Mouse (Mus musculus) CH12.LX (cell line): ENCODE measurements around the gene Nr2c1. TPM values are rescaled to one million over a fixed set of nuclear protein-coding genes. Genes with fewer than 3 reads are reported as not detected.

Experiments
- DNase-seq: peaks from one replicate; pipeline ENCODE4 v3.0.0-alpha.2; 2013; ENCODE audit errors: extremely low read depth
- H3K27ac ChIP-seq: 2 replicates; pipeline ENCODE4 v1.5.1; 2012; ENCODE audit warnings: low read depth, mild to moderate bottlenecking, control low read depth, moderate library complexity; ENCODE audit not compliant: insufficient read depth
- H3K27me3 ChIP-seq: replicated peaks from 2 replicates; pipeline ENCODE3; 2012; ENCODE audit warnings: inconsistent platforms
- H3K36me3 ChIP-seq, 2 experiments: replicated peaks in 1 of 2; 2 replicates each; pipeline versions ENCODE3 to v1.6.1; 2012; ENCODE audit warnings: inconsistent platforms in 1 of 2, low read length in 1 of 2, mild to moderate bottlenecking in 1 of 2, mixed read lengths in 1 of 2, moderate library complexity in 1 of 2; ENCODE audit not compliant: control insufficient read depth in 1 of 2, insufficient read depth in 1 of 2
- H3K4me1 ChIP-seq, 2 experiments: 2 replicates each; pipeline ENCODE4 v1.6.1; 2012; ENCODE audit warnings: inconsistent platforms in 1 of 2, moderate library complexity in 1 of 2; ENCODE audit not compliant: insufficient read depth in 2 of 2, control insufficient read depth in 1 of 2
- H3K4me2 ChIP-seq: 2 replicates; pipeline ENCODE4 v1.6.1; 2012; ENCODE audit warnings: low read depth, mild to moderate bottlenecking, control low read depth; ENCODE audit not compliant: poor library complexity, insufficient read depth, severe bottlenecking
- H3K4me3 ChIP-seq, 3 experiments: fragments of 150-350 bp in 1 of 3; sonication (generic) in 1 of 3; replicated peaks in 1 of 3; 2 replicates each; pipeline versions ENCODE3 to v1.5.1; 2011 to 2012; ENCODE audit warnings: low read depth in 2 of 3, low read length in 2 of 3, mild to moderate bottlenecking in 2 of 3, moderate library complexity in 2 of 3, control low read depth in 1 of 3, improper control_type of control experiment in 1 of 3, inconsistent platforms in 1 of 3, mixed read lengths in 1 of 3; ENCODE audit not compliant: poor library complexity in 1 of 3
- H3K79me2 ChIP-seq: replicated peaks from 2 replicates; pipeline ENCODE4 v1.6.1; 2012; ENCODE audit warnings: mild to moderate bottlenecking, moderate library complexity; ENCODE audit not compliant: control insufficient read depth, poor library complexity, insufficient read depth, severe bottlenecking; ENCODE audit errors: extremely low read depth
- H3K9ac ChIP-seq: 2 replicates; pipeline ENCODE4 v1.6.1; 2012; ENCODE audit warnings: low read depth, mild to moderate bottlenecking, control low read depth, moderate library complexity; ENCODE audit not compliant: insufficient read depth
- H3K9me3 ChIP-seq: replicated peaks from 2 replicates; pipeline ENCODE3; 2012; ENCODE audit warnings: low read length, inconsistent platforms, mixed read lengths
- BHLHE40 ChIP-seq: IDR thresholded peaks from 2 replicates; pipeline ENCODE4 v1.6.1; 2011; ENCODE audit warnings: mild to moderate bottlenecking, low read depth, low read length, improper control_type of control experiment
- CHD1 ChIP-seq: IDR thresholded peaks from 2 replicates; pipeline ENCODE4 v1.6.1; 2012; ENCODE audit warnings: low read depth, low read length, improper control_type of control experiment, inconsistent platforms
- CTCF ChIP-seq, 2 experiments: IDR thresholded peaks in 1 of 2; conservative IDR thresholded peaks in 1 of 2; 2 replicates each; pipeline ENCODE4 v1.5.1; 2011 to 2012; ENCODE audit warnings: low read depth in 2 of 2, low read length in 2 of 2, improper control_type of control experiment in 1 of 2, inconsistent platforms in 1 of 2, mild to moderate bottlenecking in 1 of 2, moderate library complexity in 1 of 2
- E2F4 ChIP-seq: IDR thresholded peaks from 2 replicates; pipeline ENCODE4 v1.6.1; 2011; ENCODE audit warnings: low read depth, low read length, improper control_type of control experiment; ENCODE audit not compliant: insufficient replicate concordance
- ELF1 ChIP-seq: IDR thresholded peaks from 2 replicates; pipeline ENCODE4 v1.6.1; 2014; ENCODE audit warnings: low read depth, mild to moderate bottlenecking, inconsistent platforms, low read length, improper control_type of control experiment
- EP300 ChIP-seq: IDR thresholded peaks from 2 replicates; pipeline ENCODE4 v1.6.1; 2011; ENCODE audit warnings: low read length, improper control_type of control experiment
- GABPA ChIP-seq: IDR thresholded peaks from 2 replicates; pipeline ENCODE4 v1.6.1; 2012; ENCODE audit warnings: low read depth, low read length, improper control_type of control experiment, inconsistent platforms; ENCODE audit not compliant: insufficient replicate concordance
- HCFC1 ChIP-seq: IDR thresholded peaks from 2 replicates; pipeline ENCODE4 v1.6.1; 2012; ENCODE audit warnings: low read depth, mild to moderate bottlenecking, inconsistent platforms, low read length, improper control_type of control experiment
- IRF4 ChIP-seq: IDR thresholded peaks from 2 replicates; pipeline ENCODE4 v1.6.1; 2014; ENCODE audit warnings: low read depth, mild to moderate bottlenecking, inconsistent platforms, low read length, improper control_type of control experiment
- JUN ChIP-seq: IDR thresholded peaks from 2 replicates; pipeline ENCODE4 v1.6.1; 2011; ENCODE audit warnings: low read depth, mild to moderate bottlenecking, low read length, improper control_type of control experiment, moderate library complexity; ENCODE audit not compliant: insufficient read depth
- JUND ChIP-seq: conservative IDR thresholded peaks from 2 replicates; pipeline ENCODE4 v1.6.1; 2011; ENCODE audit warnings: low read depth, low read length, improper control_type of control experiment
- MAX ChIP-seq: IDR thresholded peaks from 2 replicates; pipeline ENCODE4 v1.6.1; 2011; ENCODE audit warnings: low read length, improper control_type of control experiment
- MEF2A ChIP-seq: IDR thresholded peaks from 2 replicates; pipeline ENCODE4 v1.6.1; 2014; ENCODE audit warnings: low read depth, mild to moderate bottlenecking, inconsistent platforms, low read length, improper control_type of control experiment, borderline replicate concordance
- MXI1 ChIP-seq: IDR thresholded peaks from 2 replicates; pipeline ENCODE4 v1.6.1; 2011; ENCODE audit warnings: mild to moderate bottlenecking, low read depth, low read length, improper control_type of control experiment
- MYC ChIP-seq: IDR thresholded peaks from 2 replicates; pipeline ENCODE4 v1.6.1; 2011; ENCODE audit warnings: low read depth, mild to moderate bottlenecking, improper control_type of control experiment, low read length
- NELFE ChIP-seq: IDR thresholded peaks from 2 replicates; pipeline ENCODE4 v1.6.1; 2011; ENCODE audit warnings: low read depth, low read length, improper control_type of control experiment
- NRF1 ChIP-seq: IDR thresholded peaks from 2 replicates; pipeline ENCODE4 v1.6.1; 2014; ENCODE audit warnings: low read depth, mild to moderate bottlenecking, inconsistent platforms, low read length, improper control_type of control experiment, moderate library complexity
- POLR2A ChIP-seq: IDR thresholded peaks from 2 replicates; pipeline ENCODE4 v1.6.1; 2011; ENCODE audit warnings: low read depth, mild to moderate bottlenecking, improper control_type of control experiment, low read length
- POLR2AphosphoS2 ChIP-seq: IDR thresholded peaks from 2 replicates; pipeline ENCODE4 v1.6.1; 2011; ENCODE audit warnings: low read depth, low read length, improper control_type of control experiment
- RAD21 ChIP-seq: IDR thresholded peaks from 2 replicates; pipeline ENCODE4 v1.6.1; 2011; ENCODE audit warnings: low read depth, mild to moderate bottlenecking, low read length, improper control_type of control experiment, moderate library complexity
- RCOR1 ChIP-seq: conservative IDR thresholded peaks from 2 replicates; pipeline ENCODE4 v1.6.1; 2012; ENCODE audit warnings: low read depth, mild to moderate bottlenecking, inconsistent platforms, low read length, improper control_type of control experiment
- TCF12 ChIP-seq: IDR thresholded peaks from 2 replicates; pipeline ENCODE4 v1.6.1; 2014; ENCODE audit warnings: low read depth, mild to moderate bottlenecking, inconsistent platforms, low read length, improper control_type of control experiment
- UBTF ChIP-seq: IDR thresholded peaks from 2 replicates; pipeline ENCODE4 v1.6.1; 2012; ENCODE audit warnings: low read depth, mild to moderate bottlenecking, inconsistent platforms, low read length, improper control_type of control experiment, moderate library complexity
- USF1 ChIP-seq: IDR thresholded peaks from 2 replicates; pipeline ENCODE4 v1.6.1; 2014; ENCODE audit warnings: low read depth, mild to moderate bottlenecking, inconsistent platforms, low read length, improper control_type of control experiment
- ZC3H11A ChIP-seq: IDR thresholded peaks from 2 replicates; pipeline ENCODE4 v1.6.1; 2012; ENCODE audit warnings: low read depth, mild to moderate bottlenecking, inconsistent platforms, low read length, improper control_type of control experiment
- ZKSCAN1 ChIP-seq: IDR thresholded peaks from 2 replicates; pipeline ENCODE4 v1.6.1; 2012; ENCODE audit warnings: low read depth, inconsistent platforms, low read length, improper control_type of control experiment, borderline replicate concordance
- ZMIZ1 ChIP-seq: IDR thresholded peaks from 2 replicates; pipeline ENCODE4 v1.6.1; 2012; ENCODE audit warnings: low read depth, mild to moderate bottlenecking, inconsistent platforms, low read length, improper control_type of control experiment
- ZNF384 ChIP-seq: IDR thresholded peaks from 2 replicates; pipeline ENCODE4 v1.6.1; 2012; ENCODE audit warnings: low read depth, low read length, improper control_type of control experiment, inconsistent platforms
- dilution Hi-C: fragments of 300-500 bp; cut with MboI; formaldehyde crosslinking; loops from 2 replicates; pipeline ENCODE4 v1.14.3; 2020; ENCODE audit warnings: low sequenced_read_pairs; ENCODE audit not compliant: extremely low pct_unique_long_range_greater_than_20kb, extremely low pct_ligation_motif_present
- in situ Hi-C: fragments of 300-500 bp; cut with MboI; formaldehyde crosslinking; loops from 3 replicates; pipeline ENCODE4 v1.14.3; 2019; ENCODE audit warnings: low sequenced_read_pairs, low pct_ligation_motif_present, low pct_unique_long_range_greater_than_20kb, mixed read lengths
- polyA plus RNA-seq: library from polyadenylated mRNA; unstranded; fragments of >175 nt; gene quantifications from 2 replicates; pipeline ENCODE4 v1.2.1, GENCODE M21; 2012; ENCODE audit warnings: low read depth; ENCODE audit not compliant: insufficient read length
- total RNA-seq, 2 experiments: library from RNA; depleted of rRNA; stranded (reverse); fragments of 300-350 nt in 1 of 2; fragments of >200 nt in 1 of 2; gene quantifications; 2 replicates each; pipeline ENCODE4 v1.2.3; 2012 to 2014

The Nr2c1 gene
- total and polyA plus RNA-seq, 3 experiments, result 3.6 to 6.5 (median 5.7) TPM

DNA sequence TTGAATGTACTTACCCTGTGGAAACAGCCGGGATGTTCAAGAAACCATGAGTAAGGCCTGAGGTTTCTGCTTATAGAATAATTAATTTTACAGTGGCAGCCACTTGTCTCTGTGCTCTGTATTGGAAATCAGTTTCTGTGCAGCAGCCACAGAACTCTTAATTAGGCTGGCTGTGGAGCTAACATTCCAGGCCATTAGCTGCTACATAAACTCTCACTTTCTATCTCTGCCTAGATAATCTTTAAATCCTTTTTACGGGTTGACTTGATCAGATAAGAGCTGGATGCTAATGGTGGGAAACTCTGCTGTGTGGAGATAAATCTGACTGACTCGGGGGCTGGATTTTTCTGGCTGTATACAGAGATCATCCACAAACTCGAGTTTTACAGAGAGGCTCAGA is 35.4 kb downstream of the Nr2c1 start:
- no peaks in the 10 kb centered on the region for H3K79me2 ChIP-seq
- H3K4me1 ChIP-seq, result no peaks in the 10 kb centered on the region
- H3K4me2 ChIP-seq, result no peak overlapping the region
- DNase-seq, result no peak
- no peak overlapping the region for H3K9ac ChIP-seq
- dilution Hi-C loops, result no loop called here
- TF ChIP-seq POLR2A, result no peak
- no peak for TF ChIP-seq ZC3H11A
- no peak for TF ChIP-seq IRF4
- TF ChIP-seq RCOR1, result no peak
- TF ChIP-seq ELF1, result no peak
- no peak for TF ChIP-seq GABPA
- no peak for TF ChIP-seq HCFC1
- TF ChIP-seq MAX, result no peak
- no peak for TF ChIP-seq NELFE
- no peak for TF ChIP-seq USF1
- no peak for TF ChIP-seq MYC
- no peak for TF ChIP-seq CHD1
- TF ChIP-seq ZMIZ1, result no peak
- no peaks in the 10 kb centered on the region for H3K27me3 ChIP-seq
- in situ Hi-C loops, result no loop called here
- H3K27ac ChIP-seq, result no peak overlapping the region
- H3K9me3 ChIP-seq, result no peaks in the 10 kb centered on the region
- H3K36me3 ChIP-seq, result peaks cover 17 to 68% of the 10 kb centered on the region in 2 experiments
- H3K4me3 ChIP-seq, result no peak overlapping the region

DNA sequence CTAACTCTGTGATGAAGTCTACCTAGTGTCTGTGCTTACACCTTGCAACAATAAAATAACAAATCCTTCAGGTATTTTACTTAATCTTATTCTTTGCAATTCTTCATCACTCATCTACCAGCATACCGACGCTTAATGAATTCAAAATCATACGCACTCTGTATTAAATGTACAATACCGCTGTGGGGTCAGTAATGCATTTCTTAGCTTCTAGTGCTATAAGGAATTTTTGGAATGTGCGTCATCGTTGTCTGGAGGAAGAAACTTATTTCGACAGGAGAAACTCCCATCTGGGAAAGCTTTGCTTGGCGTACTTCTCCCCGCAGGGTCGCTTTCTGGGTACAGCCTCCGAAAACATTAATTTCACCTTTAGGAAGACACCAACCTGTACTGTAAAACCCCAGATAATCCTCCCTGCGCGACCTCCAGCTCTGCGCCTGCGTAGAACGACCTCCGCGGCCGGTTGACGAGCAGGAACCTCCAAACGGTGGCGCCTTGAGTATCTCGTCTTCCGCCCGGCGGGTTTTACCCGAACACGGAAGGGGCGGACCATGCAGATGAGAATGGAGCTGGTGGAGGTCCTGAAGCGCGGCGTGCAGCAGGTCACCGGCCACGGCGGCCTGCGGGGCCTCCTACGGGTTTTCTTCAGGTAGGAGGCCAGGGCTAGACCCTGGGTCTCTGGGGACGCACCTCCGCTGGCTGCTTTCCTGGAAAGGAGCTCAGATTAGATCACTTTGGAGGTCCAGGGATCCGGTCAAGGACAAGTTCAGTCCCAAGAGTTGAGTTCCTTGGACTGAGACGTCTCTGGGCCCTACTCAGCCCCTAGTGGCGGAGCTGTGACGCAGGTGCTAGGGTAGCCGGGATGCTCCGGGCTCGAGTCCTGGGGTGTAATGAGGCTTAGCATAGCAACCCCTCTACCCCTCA is 50.9 kb downstream of the Nr2c1 start, which contains the start of gene Ndufa12:
Ndufa12 (plus strand) TSS at position 239 of the 924 bp plus-strand sequence.
- in situ Hi-C loops (no loop called here), dilution Hi-C loops (no loop called here)
- Histone ChIP-seq H3K36me3 (peaks cover 22 to 53% of the 10 kb centered on the region in 2 experiments), H3K27me3 (no peaks in the 10 kb centered on the region), H3K4me3 (peak within 1 kb of the TSS; percentile 78 to 93 (median 85)), H3K27ac (no peak within 1 kb of the TSS), H3K4me1 (peaks cover 5 to 31% of the 10 kb centered on the region in 2 experiments; a peak in 3 of 4 replicates), H3K79me2 (peaks cover 29% of the 10 kb centered on the region), H3K9ac (peak within 1 kb of the TSS; percentile 81), H3K4me2 (peak within 1 kb of the TSS; percentile 88), H3K9me3 (no peaks in the 10 kb centered on the region)
- DNase-seq, result peak; percentile 95
- no peak for TF ChIP-seq ZKSCAN1
- peak; percentile 26; the same call in 1 of the 2 replicates for TF ChIP-seq UBTF
- TF ChIP-seq BHLHE40, result 0 out of 2 replicates have a peak, but pooled peaks have one; percentile 8
- peak; percentile 30; the same call in 1 of the 2 replicates for TF ChIP-seq IRF4
- peak; percentile 80 for TF ChIP-seq NELFE
- peak; percentile 95 for TF ChIP-seq MXI1
- TF ChIP-seq POLR2AphosphoS2, result peak; percentile 77; the same call in 1 of the 2 replicates
- TF ChIP-seq USF1, result no peak
- TF ChIP-seq POLR2A, result peak; percentile 92
- TF ChIP-seq ELF1, result peak; percentile 91
- TF ChIP-seq ZNF384, result no peak
- peak; percentile 28 to 63; a peak in 3 of 4 replicates for TF ChIP-seq CTCF (conservative IDR thresholded peaks at IDR 0.05 in 1 of 2, IDR thresholded peaks at IDR 0.05 in 1 of 2; ENCODE audit: low read depth in 2 of 2, low read length in 2 of 2)
- TF ChIP-seq RAD21, result peak; percentile 19; the same call in 1 of the 2 replicates
- no peak for TF ChIP-seq JUN
- peak; percentile 93 for TF ChIP-seq NRF1
- TF ChIP-seq CHD1, result no peak
- no peak for TF ChIP-seq JUND
- no peak for TF ChIP-seq EP300
- TF ChIP-seq ZC3H11A, result no peak
- peak; percentile 95 for TF ChIP-seq HCFC1
- peak; percentile 63 for TF ChIP-seq MEF2A
- peak; percentile 77; the same call in 1 of the 2 replicates for TF ChIP-seq ZMIZ1
- TF ChIP-seq E2F4, result no peak
- TF ChIP-seq MAX, result peak; percentile 70; the same call in 1 of the 2 replicates
- TF ChIP-seq TCF12, result peak; percentile 93
